Mouse (Mus musculus) thymus, postnatal 4 days (tissue): ENCODE measurements around the gene Gm11758.
"Not testable (repeated sequence)": the region's sequence is repeated elsewhere in the genome, so short reads cannot be mapped to it uniquely, and the experiment has no call there.

Source experiments
- DNase-seq: peaks from one replicate; pipeline ENCODE4 v3.0.0; 2021

Gm11758 gene

DNA sequence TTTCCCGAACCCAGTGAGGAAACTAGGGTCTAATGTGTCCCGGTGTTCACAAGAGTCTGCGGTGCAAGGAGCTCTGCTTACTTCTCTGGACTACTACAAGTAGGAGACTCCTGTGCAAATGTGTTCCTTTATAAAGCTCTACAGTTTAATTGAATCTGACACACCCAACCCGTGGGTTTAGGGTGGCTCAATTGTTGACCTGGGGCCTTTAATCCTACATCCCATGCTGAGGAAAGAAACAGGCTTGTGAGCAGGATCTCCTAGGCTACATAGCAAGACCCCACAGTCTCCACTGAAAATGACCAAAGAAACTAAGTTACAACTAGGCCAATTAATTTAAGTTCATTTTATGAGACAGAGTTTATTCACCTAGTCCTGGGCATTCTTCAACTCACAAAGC lies at the start of gene Gm11758:
Gene Gm11758 (minus strand): TSS at position 101 of the 400 bp plus-strand sequence.
- DNase-seq: not testable (repeated sequence)

DNA sequence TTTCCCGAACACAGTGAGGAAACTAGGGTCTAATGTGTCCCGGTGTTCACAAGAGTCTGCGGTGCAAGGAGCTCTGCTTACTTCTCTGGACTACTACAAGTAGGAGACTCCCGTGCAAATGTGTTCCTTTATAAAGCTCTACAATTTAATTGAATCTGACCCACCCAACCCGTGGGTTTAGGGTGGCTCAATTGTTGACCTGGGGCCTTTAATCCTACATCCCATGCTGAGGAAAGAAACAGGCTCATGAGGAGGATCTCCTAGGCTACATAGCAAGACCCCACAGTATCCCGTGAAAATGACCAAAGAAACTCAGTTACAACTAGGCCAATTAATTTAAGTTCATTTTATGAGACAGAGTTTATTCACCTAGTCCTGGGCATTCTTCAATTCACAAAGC lies 44.6 kb upstream of the Gm11758 start, which contains the start of gene Gm11756:
Gene Gm11756 (minus strand): TSS at position 101 of the 400 bp plus-strand sequence.
- not testable (repeated sequence) for DNase-seq

DNA sequence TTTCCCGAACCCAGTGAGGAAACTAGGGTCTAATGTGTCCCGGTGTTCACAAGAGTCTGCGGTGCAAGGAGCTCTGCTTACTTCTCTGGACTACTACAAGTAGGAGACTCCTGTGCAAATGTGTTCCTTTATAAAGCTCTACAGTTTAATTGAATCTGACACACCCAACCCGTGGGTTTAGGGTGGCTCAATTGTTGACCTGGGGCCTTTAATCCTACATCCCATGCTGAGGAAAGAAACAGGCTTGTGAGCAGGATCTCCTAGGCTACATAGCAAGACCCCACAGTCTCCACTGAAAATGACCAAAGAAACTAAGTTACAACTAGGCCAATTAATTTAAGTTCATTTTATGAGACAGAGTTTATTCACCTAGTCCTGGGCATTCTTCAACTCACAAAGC lies 29.8 kb upstream of the Gm11758 start, which contains the start of gene Gm13871:
Gene Gm13871 (minus strand): TSS at position 101 of the 400 bp plus-strand sequence.
- not testable (repeated sequence) for DNase-seq

DNA sequence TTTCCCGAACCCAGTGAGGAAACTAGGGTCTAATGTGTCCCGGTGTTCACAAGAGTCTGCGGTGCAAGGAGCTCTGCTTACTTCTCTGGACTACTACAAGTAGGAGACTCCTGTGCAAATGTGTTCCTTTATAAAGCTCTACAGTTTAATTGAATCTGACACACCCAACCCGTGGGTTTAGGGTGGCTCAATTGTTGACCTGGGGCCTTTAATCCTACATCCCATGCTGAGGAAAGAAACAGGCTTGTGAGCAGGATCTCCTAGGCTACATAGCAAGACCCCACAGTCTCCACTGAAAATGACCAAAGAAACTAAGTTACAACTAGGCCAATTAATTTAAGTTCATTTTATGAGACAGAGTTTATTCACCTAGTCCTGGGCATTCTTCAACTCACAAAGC lies 14.9 kb upstream of the Gm11758 start, which contains the start of gene Gm11757:
Gene Gm11757 (minus strand): TSS at position 101 of the 400 bp plus-strand sequence.
- DNase-seq: not testable (repeated sequence)

DNA sequence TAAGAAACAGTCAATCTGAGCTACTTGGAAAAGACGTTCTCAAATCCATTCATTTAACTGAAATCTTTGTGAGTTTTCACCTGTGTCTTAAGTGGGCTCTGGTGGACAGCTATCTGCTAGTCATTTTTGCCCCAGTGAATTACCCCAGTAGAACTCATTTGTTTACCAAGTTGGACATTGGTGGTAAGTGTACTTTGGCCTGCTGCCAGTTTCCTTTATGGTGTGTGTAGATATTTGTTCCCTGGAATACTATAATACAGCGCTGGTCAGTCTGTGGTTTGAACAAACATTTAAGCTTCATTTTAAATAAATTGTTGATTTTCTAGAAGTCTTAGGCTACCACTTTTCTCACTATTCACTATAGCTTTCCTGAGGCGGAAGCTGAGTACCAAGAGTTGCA lies 49.5 kb downstream of the Gm11758 start:
- no peak for DNase-seq
